Mouse (Mus musculus) bone marrow macrophage, adult 2 months (primary cell): ENCODE measurements around the gene Tex19.1.

ENCODE experiments used
- CTCF ChIP-seq: IDR thresholded peaks from 2 replicates; pipeline ENCODE4 v1.5.1; 2012; ENCODE audit warnings: low read depth, mild to moderate bottlenecking, low read length, moderate library complexity
- POLR2A ChIP-seq: IDR thresholded peaks from 2 replicates; pipeline ENCODE4 v1.6.1; 2012; ENCODE audit warnings: mild to moderate bottlenecking, low read depth, low read length, borderline replicate concordance

DNA sequence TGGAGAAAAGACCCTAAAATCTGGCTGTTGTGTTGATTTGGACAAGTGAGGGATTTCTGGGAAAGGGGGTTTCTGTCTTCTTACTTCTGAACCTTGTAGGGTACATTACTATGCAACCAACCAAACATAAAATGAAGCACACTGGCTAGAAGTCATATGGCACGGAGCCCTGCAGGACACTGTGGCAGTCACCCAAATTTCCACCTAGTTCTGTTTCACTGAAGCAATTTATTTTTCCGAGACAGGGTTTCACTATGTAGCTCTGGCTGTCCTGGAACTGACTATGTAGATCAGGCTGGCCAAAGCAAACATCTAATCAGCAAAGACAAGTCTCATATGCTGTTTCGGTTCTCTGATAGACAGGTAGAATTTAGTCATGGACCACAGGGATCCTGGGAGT is 43.7 kb downstream of the Tex19.1 start:
- no peak for TF ChIP-seq CTCF
- TF ChIP-seq POLR2A, result no peak
